Mouse (Mus musculus): ENCODE data around the gene Acbd5.

- TF ChIP-seq CTCF (IDR thresholded peaks at IDR 0.05; ENCODE audit: low read depth) (no peak), EP300 (optimal IDR thresholded peaks at IDR 0.05) (no peak)
Measured at GRCm38 (mm10) chr2:23028826-23029225, 39.1 kb upstream of the Acbd5 start.
